Mouse (Mus musculus) CH12F3 (cell line): ENCODE data around the gene Rpl10l.

Experiments used
- in situ Hi-C: fragments of 300-500 bp; cut with MboI; formaldehyde crosslinking; loops from 2 replicates; pipeline ENCODE4 v1.14.3; 2020; ENCODE audit warnings: low sequenced_read_pairs

Gene Rpl10l

DNA sequence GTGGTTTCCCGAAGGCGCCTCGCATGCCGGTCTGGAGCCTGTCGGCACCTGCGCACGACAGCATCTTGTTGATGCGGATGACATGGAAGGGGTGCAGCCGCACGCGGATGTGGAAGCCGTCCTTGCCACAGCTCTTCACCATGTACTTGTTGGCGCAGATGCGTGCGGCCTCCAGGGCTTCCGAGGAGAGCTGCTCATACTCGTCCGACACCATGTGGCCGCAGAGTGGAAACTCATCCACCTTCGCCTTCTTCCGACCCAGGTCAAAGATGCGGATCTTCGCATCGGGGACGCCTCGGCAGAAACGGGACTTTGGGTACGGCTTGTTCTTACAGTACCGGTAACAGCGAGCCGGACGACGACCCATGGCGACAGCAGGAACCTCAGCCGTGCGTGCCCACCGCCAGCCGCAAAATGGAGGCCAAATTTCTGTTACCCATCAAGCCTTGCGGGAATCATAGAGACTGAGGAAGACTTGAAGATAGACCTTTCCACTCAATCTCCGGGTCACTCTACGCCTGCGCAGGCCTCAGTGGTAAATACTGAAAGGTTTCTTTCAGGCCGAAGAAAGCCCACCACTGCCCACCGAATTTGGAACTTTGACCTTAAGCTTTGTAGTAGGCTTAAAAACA is at the start of gene Rpl10l:
TSS of gene Rpl10l (minus strand) at position 411 of the 632 bp plus-strand sequence.
- in situ Hi-C loops: no loop called here

DNA sequence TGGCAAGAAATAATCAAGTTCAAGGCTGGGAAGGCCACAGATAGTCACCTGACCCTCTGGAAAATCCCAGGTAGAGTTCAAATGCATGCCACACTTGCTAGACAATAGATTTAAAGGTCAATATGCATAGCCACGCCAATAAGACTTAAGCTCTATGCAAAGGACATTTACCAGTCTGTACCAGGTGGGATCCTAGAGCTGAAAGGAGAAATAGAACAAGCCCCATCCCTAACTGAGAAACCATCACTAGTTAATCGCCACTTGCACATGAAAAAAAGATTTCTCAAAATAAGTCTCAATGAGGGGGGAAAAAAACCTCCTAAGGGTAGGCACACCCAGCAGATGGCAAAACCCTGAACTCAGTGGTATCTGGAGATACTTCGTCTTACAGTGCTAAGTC is 8.3 kb downstream of the Rpl10l start:
- in situ Hi-C loops: no loop called here

DNA sequence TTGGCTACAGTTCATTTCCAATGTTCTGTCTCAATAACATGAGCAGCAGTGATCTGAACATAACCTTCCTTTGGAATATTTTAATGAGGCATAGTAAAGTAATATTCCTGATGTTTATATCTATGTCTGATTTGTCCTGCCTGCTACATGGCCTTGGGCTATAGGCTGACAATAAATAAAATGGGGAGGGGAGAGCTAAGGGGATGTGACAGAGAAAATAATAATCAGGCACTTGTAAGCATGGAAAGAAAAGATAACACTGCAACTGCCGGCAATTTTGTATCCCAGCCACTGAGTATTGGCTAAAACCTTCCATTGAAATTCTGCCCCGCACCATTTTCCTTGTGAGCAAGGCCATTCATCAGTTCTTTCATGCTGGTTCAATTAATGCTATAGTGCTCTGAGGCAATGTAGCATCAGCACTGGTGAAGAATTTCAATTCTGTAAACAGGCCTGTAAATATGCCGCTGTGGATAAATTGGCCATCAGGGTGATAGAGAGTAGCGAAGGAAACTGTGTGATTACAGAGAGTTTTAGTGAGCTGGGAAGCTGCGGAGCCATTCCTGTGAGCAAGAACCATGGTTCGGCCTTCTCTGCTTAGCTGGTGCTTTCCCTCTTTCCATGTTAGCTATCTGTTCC is 38.6 kb downstream of the Rpl10l start:
- in situ Hi-C loops: no loop called here

DNA sequence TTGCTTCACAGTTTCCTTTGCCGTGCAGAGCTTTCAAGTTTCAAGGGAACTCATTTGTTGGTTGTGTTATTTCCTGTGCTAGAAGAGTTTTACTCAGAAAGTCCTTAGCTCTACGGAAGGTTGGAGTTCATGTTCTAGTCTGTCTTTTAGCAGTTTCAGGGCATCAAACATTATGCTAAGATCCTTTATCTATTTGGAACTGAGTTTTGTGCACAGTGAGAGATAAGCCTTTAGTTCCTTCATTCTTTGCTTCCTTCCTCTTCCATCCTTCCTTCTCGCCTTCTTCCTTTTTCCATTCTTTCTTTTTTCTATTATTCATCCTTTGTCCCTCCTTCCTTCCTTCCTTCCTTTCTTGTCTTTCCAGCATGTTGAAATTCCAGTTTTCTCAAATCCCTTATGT is 50.0 kb downstream of the Rpl10l start:
- in situ Hi-C loops: no loop called here
